Mouse (Mus musculus) heart, embryonic 16.5 days (tissue): ENCODE data around the gene E130218I03Rik. TPM values are rescaled to one million over a fixed set of nuclear protein-coding genes. Genes with fewer than 3 reads are reported as not detected.
A peak's percentile ranks its signal among the peaks of the same experiment; 100 is the strongest.

Source experiments
- ATAC-seq: fragments of 200-750 bp; cut with Nextera tagmentation; replicated peaks from 2 replicates; pipeline ENCODE4 v1.8.0; 2017; ENCODE audit warnings: moderate number of reproducible peaks; ENCODE audit not compliant: insufficient read depth, low FRiP score; ENCODE audit errors: extremely low read depth
- H3K27ac ChIP-seq: fragments of 300-500 bp; sonication (generic); 2 replicates; pipeline ENCODE4 v1.5.1; 2014; ENCODE audit warnings: mild to moderate bottlenecking, low read length, control low read depth, moderate library complexity
- H3K27me3 ChIP-seq: fragments of 300-500 bp; sonication (generic); 2 replicates; pipeline ENCODE4 v1.6.1; 2014; ENCODE audit warnings: low read length, mixed read lengths; ENCODE audit not compliant: control insufficient read depth, insufficient read depth
- H3K36me3 ChIP-seq: fragments of 300-500 bp; sonication (generic); 2 replicates; pipeline ENCODE4 v1.6.1; 2014; ENCODE audit not compliant: control insufficient read depth, insufficient read depth
- H3K4me1 ChIP-seq: fragments of 300-500 bp; sonication (generic); 2 replicates; pipeline ENCODE4 v1.6.1; 2014; ENCODE audit warnings: low read length, mixed read lengths; ENCODE audit not compliant: control insufficient read depth, insufficient read depth
- H3K4me2 ChIP-seq: fragments of 300-500 bp; sonication (generic); 2 replicates; pipeline ENCODE4 v1.6.1; 2014; ENCODE audit warnings: low read depth, mild to moderate bottlenecking, control low read depth, low read length
- H3K4me3 ChIP-seq: fragments of 300-500 bp; sonication (generic); 2 replicates; pipeline ENCODE4 v1.5.1; 2014; ENCODE audit warnings: mild to moderate bottlenecking, control low read depth, low read length
- H3K9ac ChIP-seq: fragments of 300-500 bp; sonication (generic); 2 replicates; pipeline ENCODE4 v1.6.1; 2014; ENCODE audit warnings: low read length, control low read depth
- H3K9me3 ChIP-seq: fragments of 300-500 bp; sonication (generic); replicated peaks from 2 replicates; pipeline ENCODE4 v1.6.1; 2016; ENCODE audit warnings: low read length; ENCODE audit not compliant: control insufficient read depth
- WGBS: fragments of 180-500 bp; shearing (Covaris S2); extraction: QIAGEN DNeasy Blood & Tissue Kit; methylation state at CpG from one replicate; pipeline ENCODE4 v1.1.7; 2014; 5-methylcytosine and 5-hydroxymethylcytosine counted together
- polyA plus RNA-seq: library from polyadenylated mRNA; unstranded; fragments of >200 nt; fragmentation: Nextera tagmentation; extraction: Ambion mirVana; gene quantifications from 2 replicates; pipeline ENCODE4 v1.2.1, GENCODE M21; 2015

E130218I03Rik gene
- polyA plus RNA-seq, 1 experiment from 2014 or later: not detected

DNA sequence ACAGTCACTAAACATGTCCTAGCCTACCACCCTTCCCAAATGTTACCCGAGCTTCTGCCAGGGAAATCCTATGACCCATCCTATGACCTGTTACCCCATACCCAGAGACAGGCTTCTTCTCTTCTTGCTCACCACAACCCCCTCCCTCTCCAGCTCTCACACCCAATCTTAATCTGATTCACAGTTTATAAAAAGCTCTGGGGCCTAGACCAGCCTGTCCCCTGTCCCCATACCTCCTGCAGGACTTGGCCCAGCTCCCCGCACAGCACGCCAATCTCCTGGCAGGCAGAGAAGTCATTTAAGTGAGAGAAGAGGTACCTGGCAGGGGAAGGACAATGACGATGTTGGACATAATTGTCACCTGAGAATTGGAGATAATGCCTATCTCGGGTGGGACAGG, 8.6 kb upstream of the E130218I03Rik start:
- no peaks in the 10 kb centered on the region for H3K27me3 ChIP-seq
- no peaks in the 10 kb centered on the region for H3K36me3 ChIP-seq
- H3K4me1 ChIP-seq: peaks cover 8% of the 10 kb centered on the region
- no peak for ATAC-seq
- WGBS: 60% methylated on average over 5 of the region's 5 CpGs
- no peak overlapping the region for H3K27ac ChIP-seq
- no peak overlapping the region for H3K4me3 ChIP-seq
- no peaks in the 10 kb centered on the region for H3K9me3 ChIP-seq
- no peak overlapping the region for H3K4me2 ChIP-seq
- no peak overlapping the region for H3K9ac ChIP-seq

DNA sequence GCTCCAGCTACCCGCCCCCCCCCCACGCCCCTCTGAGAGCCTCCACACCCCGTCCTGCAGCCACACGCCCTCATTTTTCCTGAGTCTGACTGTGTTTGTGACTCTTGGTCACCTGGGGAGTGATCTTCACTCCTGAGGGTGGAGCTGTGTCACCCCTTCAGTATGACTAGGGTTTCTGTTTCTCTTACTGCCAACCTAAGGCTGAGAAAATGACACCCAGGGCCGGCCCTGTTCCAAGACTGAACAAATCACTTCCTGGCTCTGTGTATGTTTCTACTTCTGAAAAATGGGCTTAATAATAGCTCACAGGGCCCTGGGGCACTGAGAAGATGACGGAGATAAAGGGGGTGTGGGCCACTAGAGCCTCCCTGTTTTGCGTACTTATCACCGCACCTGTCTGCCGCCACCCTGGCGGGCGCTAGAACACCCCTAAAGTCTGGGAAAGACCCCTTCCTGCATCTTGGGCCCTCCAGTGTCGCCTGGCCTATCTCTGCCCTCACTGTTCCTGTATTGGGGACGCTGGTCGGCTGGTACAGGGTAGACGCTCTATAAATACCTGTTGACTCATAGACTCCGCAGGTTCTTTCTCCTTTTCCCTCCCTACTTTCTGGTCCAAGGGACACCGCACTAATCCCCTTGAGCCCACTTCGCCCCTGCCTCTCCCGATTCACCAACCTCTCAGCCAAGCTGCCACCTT, 5.7 kb upstream of the E130218I03Rik start:
- Histone ChIP-seq H3K9me3 (no peaks in the 10 kb centered on the region), H3K9ac (peak overlapping the region; percentile 65), H3K36me3 (no peaks in the 10 kb centered on the region), H3K4me2 (peak overlapping the region; percentile 76), H3K4me1 (peaks cover 8% of the 10 kb centered on the region), H3K27me3 (no peaks in the 10 kb centered on the region), H3K4me3 (peak overlapping the region; percentile 49), H3K27ac (no peak overlapping the region)
- WGBS: 24% methylated on average over 19 of the region's 19 CpGs
- peak; percentile 49; the same call in 1 of the 2 replicates for ATAC-seq

DNA sequence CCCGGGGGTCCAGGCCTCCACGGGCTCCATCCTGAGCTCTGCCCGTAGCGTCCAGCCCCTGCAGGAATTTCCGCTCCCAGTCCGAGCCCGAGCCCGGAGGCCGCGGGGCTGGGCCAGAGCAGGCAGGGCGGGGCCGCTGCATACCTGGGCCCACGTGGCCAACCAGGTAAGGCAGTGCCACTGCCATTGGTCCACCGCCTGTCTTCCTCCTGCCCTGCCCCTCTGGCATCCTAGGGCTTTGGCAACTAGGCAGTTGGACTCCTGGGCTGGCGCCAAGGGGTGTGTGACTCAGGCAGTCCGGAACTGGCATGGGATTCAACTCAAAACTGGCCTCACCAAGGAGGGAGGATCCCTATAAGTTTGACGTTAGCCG, 5.2 kb upstream of the E130218I03Rik start, which contains the start of gene Cnksr1:
Cnksr1 (minus strand) TSS at position 121 of the 373 bp plus-strand sequence.
- H3K9me3 ChIP-seq: no peaks in the 10 kb centered on the region
- H3K27ac ChIP-seq: no peak within 1 kb of the TSS
- peak within 1 kb of the TSS; percentile 49 for H3K4me3 ChIP-seq
- WGBS: 3% methylated on average over 18 of the region's 18 CpGs
- peaks cover 8% of the 10 kb centered on the region for H3K4me1 ChIP-seq
- H3K4me2 ChIP-seq: peak within 1 kb of the TSS; percentile 76
- no peaks in the 10 kb centered on the region for H3K27me3 ChIP-seq
- no peaks in the 10 kb centered on the region for H3K36me3 ChIP-seq
- peak; percentile 26 for ATAC-seq
- H3K9ac ChIP-seq: peak within 1 kb of the TSS; percentile 65

DNA sequence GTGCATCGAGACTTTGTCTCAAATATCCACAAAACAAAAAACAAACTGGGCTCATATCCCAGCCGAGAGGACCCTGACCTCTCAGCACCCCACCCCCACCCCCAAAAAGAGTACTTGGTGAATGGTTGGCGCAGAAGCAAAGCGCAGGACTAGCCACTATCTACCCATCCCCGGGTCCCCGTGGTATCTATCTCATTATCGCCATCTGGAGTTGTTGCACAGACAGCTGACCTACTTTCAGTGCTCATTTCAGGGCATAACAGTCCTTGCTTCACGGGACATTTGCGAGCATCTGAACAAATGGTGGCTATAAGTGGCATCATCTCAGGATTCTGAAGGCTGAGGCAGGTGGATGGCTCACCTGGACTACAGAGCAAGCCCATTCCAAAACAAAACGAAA, 4.8 kb upstream of the E130218I03Rik start:
- H3K9ac ChIP-seq: no peak overlapping the region; the same call in 1 of the 2 replicates
- no peaks in the 10 kb centered on the region for H3K36me3 ChIP-seq
- H3K27me3 ChIP-seq: no peaks in the 10 kb centered on the region
- ATAC-seq: no peak
- H3K27ac ChIP-seq: no peak overlapping the region
- 10% methylated on average over 10 of the region's 10 CpGs for WGBS
- H3K9me3 ChIP-seq: no peaks in the 10 kb centered on the region
- peak overlapping the region; percentile 76 for H3K4me2 ChIP-seq
- H3K4me3 ChIP-seq: peak overlapping the region; percentile 49
- H3K4me1 ChIP-seq: peaks cover 8% of the 10 kb centered on the region

DNA sequence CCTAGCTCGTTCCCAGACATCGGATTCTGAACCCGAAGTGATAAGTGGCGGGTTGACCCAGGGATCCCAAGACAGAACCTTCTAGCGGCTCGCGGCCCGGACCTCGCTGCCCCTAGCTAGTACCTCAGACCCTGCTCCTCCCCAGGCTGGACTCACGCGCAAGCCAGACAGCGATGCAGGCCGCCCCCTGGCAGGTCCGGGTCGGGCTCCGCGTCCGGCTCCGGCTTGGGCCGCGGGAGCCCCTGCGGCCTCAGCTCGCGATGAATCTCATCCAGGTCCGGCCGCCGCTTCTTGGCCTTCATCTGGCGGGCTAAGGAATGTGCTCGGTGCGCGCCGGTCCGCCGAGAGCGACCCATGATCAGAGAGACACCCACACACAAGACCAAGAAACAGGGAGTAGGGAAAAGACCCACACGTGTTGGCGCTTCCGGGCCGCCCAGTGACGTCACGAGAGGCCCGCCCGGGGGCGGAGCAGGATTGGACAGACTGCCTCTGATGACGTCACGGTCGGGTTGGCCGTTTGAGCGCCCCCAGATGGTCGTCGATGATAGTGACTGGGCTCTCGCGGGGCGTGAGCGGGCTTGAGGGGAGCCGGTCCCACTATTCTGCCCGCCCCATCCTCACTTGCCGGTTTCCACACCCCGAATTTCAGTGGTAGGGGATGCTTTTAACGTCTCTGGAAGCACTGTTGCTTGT, 1.8 kb downstream of the E130218I03Rik start, which contains the start of gene Zfp593:
Zfp593 (minus strand) TSS at position 445 of the 696 bp plus-strand sequence.
- H3K36me3 ChIP-seq: no peaks in the 10 kb centered on the region
- H3K4me3 ChIP-seq: peak within 1 kb of the TSS; percentile 89
- no peaks in the 10 kb centered on the region for H3K9me3 ChIP-seq
- H3K27me3 ChIP-seq: peaks cover 23% of the 10 kb centered on the region
- peak within 1 kb of the TSS; percentile 99 for H3K4me2 ChIP-seq
- under 1% methylated on average over 60 of the region's 60 CpGs for WGBS
- peak; percentile 82 for ATAC-seq
- no peak within 1 kb of the TSS for H3K27ac ChIP-seq
- H3K4me1 ChIP-seq: peaks cover 16% of the 10 kb centered on the region
- peak within 1 kb of the TSS; percentile 89 for H3K9ac ChIP-seq

DNA sequence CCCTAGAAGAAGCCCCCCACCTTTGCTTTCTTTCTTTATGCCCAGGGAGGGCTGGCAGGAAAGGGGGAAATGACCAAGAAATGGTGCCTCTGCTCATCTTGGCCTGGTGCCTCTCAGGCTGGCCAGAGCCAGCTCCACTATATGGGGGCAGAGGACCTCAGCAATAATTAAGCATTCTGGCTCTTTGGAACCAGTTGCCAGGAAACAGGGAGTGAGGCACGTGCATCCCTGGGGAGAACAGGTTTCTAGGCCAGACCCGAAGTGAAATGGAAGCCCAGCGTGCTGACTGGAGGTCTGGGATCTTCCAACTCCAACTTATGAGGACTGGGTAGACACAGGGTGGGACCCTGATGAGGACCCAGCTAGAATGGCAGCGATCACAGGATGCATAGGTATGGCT, 2.8 kb downstream of the E130218I03Rik start:
- 57% methylated on average over 4 of the region's 4 CpGs for WGBS
- no peak overlapping the region for H3K27ac ChIP-seq
- ATAC-seq: no peak
- peaks cover 24% of the 10 kb centered on the region for H3K4me1 ChIP-seq
- H3K9me3 ChIP-seq: no peaks in the 10 kb centered on the region
- H3K9ac ChIP-seq: no peak overlapping the region
- no peak overlapping the region for H3K4me2 ChIP-seq
- H3K27me3 ChIP-seq: peaks cover 32% of the 10 kb centered on the region
- no peaks in the 10 kb centered on the region for H3K36me3 ChIP-seq
- H3K4me3 ChIP-seq: no peak overlapping the region

DNA sequence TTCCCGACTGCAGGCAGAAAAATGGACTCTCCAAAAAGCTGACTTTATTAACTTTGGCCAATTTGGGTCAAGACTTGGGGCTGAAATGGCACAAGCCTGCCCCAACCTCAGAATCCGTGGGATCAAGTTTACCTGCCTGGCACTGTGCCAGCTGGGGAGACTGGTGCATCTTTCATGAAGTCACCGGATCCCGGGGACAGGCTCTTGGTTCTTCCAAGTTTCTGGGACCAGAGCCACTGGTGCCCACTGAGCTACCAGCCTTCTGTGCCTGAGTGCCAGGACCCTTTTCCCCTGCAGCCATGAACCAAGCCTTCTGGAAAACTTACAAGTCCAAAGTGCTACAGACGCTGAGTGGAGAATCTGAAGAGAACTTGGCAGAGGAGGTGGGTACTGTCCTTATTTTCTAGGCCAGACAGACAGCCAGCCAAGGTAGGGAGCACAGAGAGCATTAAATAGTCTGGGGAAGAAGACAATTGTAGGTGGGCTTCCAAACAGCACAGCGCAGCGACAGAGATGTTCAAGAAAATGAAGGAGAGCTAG, 3.3 kb downstream of the E130218I03Rik start, which contains the start of gene Gm30191:
Gm30191 (plus strand) TSS at position 217 of the 540 bp plus-strand sequence.
- Histone ChIP-seq H3K4me3 (peak within 1 kb of the TSS; percentile 89), H3K27ac (no peak within 1 kb of the TSS), H3K27me3 (peaks cover 36% of the 10 kb centered on the region), H3K9ac (peak within 1 kb of the TSS; percentile 89), H3K4me2 (peak within 1 kb of the TSS; percentile 99), H3K9me3 (no peaks in the 10 kb centered on the region), H3K36me3 (no peaks in the 10 kb centered on the region), H3K4me1 (peaks cover 28% of the 10 kb centered on the region)
- no peak for ATAC-seq
- WGBS: 74% methylated on average over 7 of the region's 7 CpGs

DNA sequence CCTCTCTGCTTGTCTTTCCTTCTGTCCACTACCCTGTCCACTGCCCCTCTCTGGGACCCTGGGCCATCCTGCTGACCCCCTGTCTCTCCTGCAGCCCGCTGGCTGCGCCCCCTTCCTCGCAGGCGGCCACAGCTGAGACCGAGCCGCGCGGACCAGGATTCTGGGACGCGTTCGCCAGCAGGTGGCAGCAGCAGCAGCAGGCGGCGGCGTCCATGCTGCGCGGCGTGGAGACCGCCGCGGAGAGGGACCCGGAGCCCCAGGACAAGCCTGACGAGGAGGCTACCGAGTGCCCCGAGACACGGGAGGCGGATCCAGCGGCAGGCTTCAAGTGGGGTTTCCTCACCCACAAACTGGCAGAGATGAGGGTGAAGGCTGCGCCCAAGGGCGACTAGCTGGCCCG, 6.2 kb downstream of the E130218I03Rik start:
- Histone ChIP-seq H3K9me3 (no peaks in the 10 kb centered on the region), H3K36me3 (no peaks in the 10 kb centered on the region), H3K9ac (peak overlapping the region; percentile 71), H3K27ac (no peak overlapping the region), H3K4me2 (peak overlapping the region; percentile 94), H3K4me1 (peaks cover 42% of the 10 kb centered on the region), H3K27me3 (peaks cover 50% of the 10 kb centered on the region), H3K4me3 (peak overlapping the region; percentile 61)
- ATAC-seq: peak; percentile 56; the same call in 1 of the 2 replicates
- 2% methylated on average over 30 of the region's 30 CpGs for WGBS
